Mouse (Mus musculus) intestine, embryonic 14.5 days (tissue): ENCODE results near the gene Olfr547. TPM values are rescaled to one million over a fixed set of nuclear protein-coding genes. Genes with fewer than 3 reads are reported as not detected.

ENCODE experiments used
- ATAC-seq: fragments of 200-750 bp; cut with Nextera tagmentation; replicated peaks from 2 replicates; pipeline ENCODE4 v1.8.0; 2017; ENCODE audit warnings: low read depth, moderate number of reproducible peaks, moderate TSS enrichment, moderate library complexity; ENCODE audit not compliant: low FRiP score, low TSS enrichment
- DNase-seq: peaks from one replicate; pipeline ENCODE4 v3.0.0-alpha.2; 2018; ENCODE audit warnings: low spot score
- H3K27ac ChIP-seq: fragments of 300-500 bp; sonication (generic); 2 replicates; pipeline ENCODE4 v1.5.1; 2014; ENCODE audit warnings: low read depth, mild to moderate bottlenecking, control low read depth
- H3K27me3 ChIP-seq: fragments of 300-500 bp; sonication (generic); replicated peaks from 2 replicates; pipeline ENCODE4 v1.6.1; 2014; ENCODE audit warnings: low read length, control low read depth; ENCODE audit not compliant: control insufficient read depth, insufficient read depth
- H3K36me3 ChIP-seq: fragments of 300-500 bp; sonication (generic); 2 replicates; pipeline ENCODE4 v1.6.1; 2014; ENCODE audit warnings: low read length, control low read depth; ENCODE audit not compliant: control insufficient read depth, insufficient read depth
- H3K4me1 ChIP-seq: fragments of 300-500 bp; sonication (generic); replicated peaks from 2 replicates; pipeline ENCODE4 v1.6.1; 2014; ENCODE audit warnings: low read length, control low read depth, mixed read lengths; ENCODE audit not compliant: control insufficient read depth, insufficient read depth
- H3K4me2 ChIP-seq: fragments of 300-500 bp; sonication (generic); 2 replicates; pipeline ENCODE4 v1.6.1; 2014; ENCODE audit warnings: low read length
- H3K4me3 ChIP-seq: fragments of 300-500 bp; sonication (generic); 2 replicates; pipeline ENCODE4 v1.5.1; 2014; ENCODE audit warnings: low read depth, low read length, control low read depth, mixed read lengths
- H3K9ac ChIP-seq: fragments of 300-500 bp; sonication (generic); 2 replicates; pipeline ENCODE4 v1.6.1; 2014; ENCODE audit warnings: mild to moderate bottlenecking, low read length
- H3K9me3 ChIP-seq: fragments of 300-500 bp; sonication (generic); 2 replicates; pipeline ENCODE4 v1.6.1; 2016; ENCODE audit warnings: low read length, control low read depth; ENCODE audit not compliant: control insufficient read depth
- WGBS: fragments of 180-500 bp; shearing (Covaris S2); extraction: QIAGEN DNeasy Blood & Tissue Kit; methylation state at CpG from one replicate; pipeline ENCODE4 v1.1.7; 2014; 5-methylcytosine and 5-hydroxymethylcytosine counted together
- polyA plus RNA-seq: library from polyadenylated mRNA; unstranded; fragments of >200 nt; fragmentation: Nextera tagmentation; extraction: Ambion mirVana; gene quantifications from 2 replicates; pipeline ENCODE4 v1.2.1, GENCODE M21; 2014

The Olfr547 gene
- polyA plus RNA-seq, 1 experiment from 2014 or later: not detected

- Histone ChIP-seq H3K27ac (no peak overlapping the region), H3K4me2 (no peak overlapping the region), H3K4me1 (no peaks in the 10 kb centered on the region), H3K9ac (no peak overlapping the region), H3K27me3 (no peaks in the 10 kb centered on the region), H3K4me3 (no peak overlapping the region), H3K9me3 (no peaks in the 10 kb centered on the region), H3K36me3 (no peaks in the 10 kb centered on the region)
- ATAC-seq (no peak), DNase-seq (no peak)
- WGBS: 63% methylated on average over 3 of the region's 3 CpGs
These were observed 6.7 kb downstream of the Olfr547 start for GRCm38 (mm10) chr7:102541251-102541650.

GRCm38 (mm10) chr7:102549570-102549969, 15.0 kb downstream of the Olfr547 start, which contains the start of gene Olfr549:
TSS of gene Olfr549 (plus strand) at chr7:102549870.
- DNase-seq: no peak
- no peak within 1 kb of the TSS for H3K9ac ChIP-seq
- H3K4me3 ChIP-seq: no peak within 1 kb of the TSS

GRCm38 (mm10) chr7:102553279-102553678, 18.7 kb downstream of the Olfr547 start:
- H3K9me3 ChIP-seq: no peaks in the 10 kb centered on the region
- no peak overlapping the region for H3K9ac ChIP-seq
- DNase-seq: no peak
- no peak overlapping the region for H3K4me3 ChIP-seq
- 84% methylated on average over 3 of the region's 3 CpGs for WGBS
- no peaks in the 10 kb centered on the region for H3K27me3 ChIP-seq
- H3K36me3 ChIP-seq: no peaks in the 10 kb centered on the region
- H3K27ac ChIP-seq: no peak overlapping the region
- no peaks in the 10 kb centered on the region for H3K4me1 ChIP-seq
- H3K4me2 ChIP-seq: no peak overlapping the region
- ATAC-seq: no peak

More at GRCm38 (mm10) chr7:102549570-102549969, 15.0 kb downstream of the Olfr547 start, which contains the start of gene Olfr549:
- H3K9me3 ChIP-seq: no peaks in the 10 kb centered on the region
- no peaks in the 10 kb centered on the region for H3K4me1 ChIP-seq
- 88% methylated on average over 3 of the region's 3 CpGs for whole genome bisulfite sequencing
- H3K4me2 ChIP-seq: no peak within 1 kb of the TSS
- H3K27ac ChIP-seq: no peak within 1 kb of the TSS
- ATAC-seq: no peak
- no peaks in the 10 kb centered on the region for H3K36me3 ChIP-seq
- no peaks in the 10 kb centered on the region for H3K27me3 ChIP-seq

GRCm38 (mm10) chr7:102564999-102565997, 30.7 kb downstream of the Olfr547 start, which contains the start of gene Trim21:
TSS of gene Trim21 (minus strand) at chr7:102565486.
- Histone ChIP-seq H3K27me3 (no peaks in the 10 kb centered on the region), H3K27ac (no peak within 1 kb of the TSS), H3K4me2 (peak within 1 kb of the TSS; percentile 54), H3K4me3 (peak within 1 kb of the TSS; percentile 39), H3K9me3 (no peaks in the 10 kb centered on the region), H3K4me1 (peaks cover 5% of the 10 kb centered on the region; the same call in 1 of the 2 replicates), H3K9ac (peak within 1 kb of the TSS; percentile 25; the same call in 1 of the 2 replicates), H3K36me3 (no peaks in the 10 kb centered on the region)
- DNase-seq (peak; percentile 75), ATAC-seq (peak; percentile 96)
- 17% methylated on average over 10 of the region's 10 CpGs for WGBS

GRCm38 (mm10) chr7:102566219-102566618, 31.7 kb downstream of the Olfr547 start:
- Histone ChIP-seq H3K9me3 (no peaks in the 10 kb centered on the region), H3K36me3 (no peaks in the 10 kb centered on the region), H3K27ac (no peak overlapping the region), H3K9ac (no peak overlapping the region), H3K4me1 (peaks cover 5% of the 10 kb centered on the region; the same call in 1 of the 2 replicates), H3K27me3 (no peaks in the 10 kb centered on the region), H3K4me3 (no peak overlapping the region), H3K4me2 (no peak overlapping the region)
- no peak for ATAC-seq
- no peak for DNase-seq
- WGBS: 88% methylated on average over 4 of the region's 4 CpGs

- Histone ChIP-seq H3K27ac (no peak within 1 kb of the TSS), H3K36me3 (no peaks in the 10 kb centered on the region), H3K4me2 (no peak within 1 kb of the TSS), H3K4me1 (no peaks in the 10 kb centered on the region), H3K4me3 (no peak within 1 kb of the TSS), H3K9me3 (no peaks in the 10 kb centered on the region), H3K9ac (no peak within 1 kb of the TSS), H3K27me3 (no peaks in the 10 kb centered on the region)
- no peak for DNase-seq
- no peak for ATAC-seq
- WGBS: 92% methylated on average over 8 of the region's 8 CpGs
These were observed 36.6 kb downstream of the Olfr547 start, which contains the start of gene Olfr550 for GRCm38 (mm10) chr7:102571142-102571541. TSS of gene Olfr550 (plus strand) at chr7:102571442.

GRCm38 (mm10) chr7:102573174-102573830, 38.8 kb downstream of the Olfr547 start:
- Histone ChIP-seq H3K27me3 (no peaks in the 10 kb centered on the region), H3K27ac (no peak overlapping the region), H3K4me1 (no peaks in the 10 kb centered on the region), H3K36me3 (no peaks in the 10 kb centered on the region), H3K9me3 (no peaks in the 10 kb centered on the region), H3K4me3 (no peak overlapping the region), H3K9ac (no peak overlapping the region), H3K4me2 (no peak overlapping the region)
- WGBS: 77% methylated on average over 3 of the region's 3 CpGs
- no peak for ATAC-seq
- no peak for DNase-seq

- no peak for DNase-seq
- no peak overlapping the region for H3K4me2 ChIP-seq
- WGBS: 76% methylated on average over 6 of the region's 6 CpGs
These were observed 41.4 kb downstream of the Olfr547 start for GRCm38 (mm10) chr7:102575998-102576397.

More at GRCm38 (mm10) chr7:102575998-102576397, 41.4 kb downstream of the Olfr547 start:
- Histone ChIP-seq H3K4me1 (no peaks in the 10 kb centered on the region), H3K36me3 (no peaks in the 10 kb centered on the region), H3K27ac (no peak overlapping the region), H3K4me3 (no peak overlapping the region), H3K27me3 (no peaks in the 10 kb centered on the region), H3K9ac (no peak overlapping the region), H3K9me3 (no peaks in the 10 kb centered on the region)
- ATAC-seq: no peak
